Mouse (Mus musculus) G1E (cell line): Measurements from ENCODE around the gene S1pr5.

Source experiments
- CTCF ChIP-seq: IDR thresholded peaks from 2 replicates; pipeline ENCODE4 v1.5.1; 2012; ENCODE audit warnings: low read depth, low read length, inconsistent platforms, mixed read lengths
- GATA1 ChIP-seq: IDR thresholded peaks from 2 replicates; pipeline ENCODE4 v1.6.1; 2012; ENCODE audit warnings: borderline replicate concordance, low read length, inconsistent platforms, mixed read lengths
- TAL1 ChIP-seq: conservative IDR thresholded peaks from 2 replicates; pipeline ENCODE4 v1.6.1; 2012; ENCODE audit warnings: low read depth, low read length, inconsistent platforms, mixed read lengths

- TF ChIP-seq CTCF (no peak), TAL1 (no peak), GATA1 (no peak)
Measured at GRCm38 (mm10) chr9:21260491-21261040, 12.3 kb upstream of the S1pr5 start.
